Mouse (Mus musculus): ENCODE data around the gene Gm28043.

- TF ChIP-seq CTCF (IDR thresholded peaks at IDR 0.05) (no peak), POLR2A (IDR thresholded peaks at IDR 0.05; ENCODE audit: insufficient read depth, low read depth, low read length) (no peak)
These were observed 95.9 kb downstream of the Gm28043 start for GRCm38 (mm10) chr17:29710562-29711044.
